Mouse (Mus musculus): ENCODE measurements around the gene Gm29609. TPM values are rescaled to one million over a fixed set of nuclear protein-coding genes. Genes with fewer than 3 reads are reported as not detected.

The Gm29609 gene
- polyA plus RNA-seq (2015; fragmentation: Nextera tagmentation; extraction: Ambion mirVana): 0.53 and 0.73 TPM in 2 replicates

- H3K9ac ChIP-seq (ENCODE audit: low read depth, low read length): peak within 1 kb of the TSS; percentile 83
- peak within 1 kb of the TSS; percentile 85 for H3K4me2 ChIP-seq (ENCODE audit: low read length)
- no peaks in the 10 kb centered on the region for H3K27me3 ChIP-seq (ENCODE audit: insufficient read depth, low read length)
- peak; percentile 33 for TF ChIP-seq CTCF (IDR thresholded peaks at IDR 0.05; ENCODE audit: low read depth)
- H3K4me1 ChIP-seq (replicated peaks; ENCODE audit: insufficient read depth, low read length): no peaks in the 10 kb centered on the region
- DNase-seq (ENCODE audit: low spot score) (peak; percentile 98), ATAC-seq (replicated peaks; ENCODE audit: low FRiP score, low read depth) (peak; percentile 96)
- H3K4me3 ChIP-seq (replicated peaks; ENCODE audit: low read depth, low read length): peak within 1 kb of the TSS; percentile 91
- no peaks in the 10 kb centered on the region for H3K36me3 ChIP-seq (ENCODE audit: insufficient read depth, low read length)
- H3K9me3 ChIP-seq (replicated peaks; ENCODE audit: low read length): no peaks in the 10 kb centered on the region
- under 1% methylated on average over 59 of the region's 59 CpGs for WGBS
- H3K27ac ChIP-seq: peak within 1 kb of the TSS; percentile 98
Observed at GRCm38 (mm10) chr5:31179766-31180630, at the start of gene Gm29609, which contains the start of gene Gtf3c2. Gene Gm29609, minus strand, starts transcription at chr5:31179911. Gene Gtf3c2, minus strand, starts transcription at chr5:31180144.

DNA sequence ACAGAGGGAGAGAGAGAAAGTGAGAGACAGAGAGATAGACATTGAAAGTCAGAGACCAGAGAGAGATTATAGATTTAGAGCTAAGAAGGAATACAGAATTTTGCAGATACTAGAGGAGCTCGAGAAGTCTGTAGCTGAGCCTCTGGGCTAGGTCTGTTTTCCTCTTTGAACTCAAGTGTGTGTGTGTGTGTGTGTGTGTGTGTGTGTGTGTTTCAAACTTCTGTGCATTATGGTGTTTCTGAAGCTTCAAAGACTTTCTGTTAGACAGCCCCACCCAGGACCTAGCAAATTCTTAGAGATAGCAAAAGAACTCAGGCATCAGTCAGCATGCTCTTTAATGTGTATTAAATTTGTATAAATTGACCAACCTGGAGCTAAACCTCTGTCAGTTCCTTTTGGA lies 46.9 kb upstream of the Gm29609 start:
- no peaks in the 10 kb centered on the region for H3K9me3 ChIP-seq (replicated peaks; ENCODE audit: low read length)
- H3K27ac ChIP-seq: no peak overlapping the region
- no peaks in the 10 kb centered on the region for H3K27me3 ChIP-seq (ENCODE audit: insufficient read depth, low read length)
- WGBS: 62% methylated on average over 1 of the region's 1 CpGs
- DNase-seq (ENCODE audit: low spot score) (no peak), ATAC-seq (replicated peaks; ENCODE audit: low FRiP score, low read depth) (no peak)
- no peak overlapping the region for H3K4me3 ChIP-seq (replicated peaks; ENCODE audit: low read depth, low read length)
- no peaks in the 10 kb centered on the region for H3K36me3 ChIP-seq (ENCODE audit: insufficient read depth, low read length)
- H3K4me1 ChIP-seq (replicated peaks; ENCODE audit: insufficient read depth, low read length): no peaks in the 10 kb centered on the region
- no peak overlapping the region for H3K9ac ChIP-seq (ENCODE audit: low read depth, low read length)
- H3K4me2 ChIP-seq (ENCODE audit: low read length): no peak overlapping the region
- no peak for TF ChIP-seq CTCF (IDR thresholded peaks at IDR 0.05; ENCODE audit: low read depth)

DNA sequence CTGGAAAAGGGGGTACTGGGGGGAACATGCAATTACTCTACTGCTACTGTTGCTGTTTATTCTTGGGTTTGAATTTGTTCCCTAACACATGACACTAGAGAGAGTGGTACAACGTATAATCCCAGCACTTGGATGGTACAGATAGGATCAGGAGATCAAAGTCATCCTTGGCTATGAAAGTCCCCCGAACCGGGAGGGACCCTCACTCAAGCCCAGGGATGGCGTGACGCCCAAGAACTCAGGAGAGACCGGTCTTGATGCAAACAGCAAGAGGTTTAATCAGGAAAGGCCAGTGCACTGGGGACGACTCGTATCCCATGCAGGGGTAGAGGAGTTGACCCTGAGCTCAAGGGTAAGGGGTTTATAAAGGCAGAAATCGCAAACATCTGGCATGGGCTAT lies 43.0 kb upstream of the Gm29609 start:
- H3K9ac ChIP-seq (ENCODE audit: low read depth, low read length): no peak overlapping the region
- no peak overlapping the region for H3K4me3 ChIP-seq (replicated peaks; ENCODE audit: low read depth, low read length)
- no peaks in the 10 kb centered on the region for H3K27me3 ChIP-seq (ENCODE audit: insufficient read depth, low read length)
- TF ChIP-seq CTCF (IDR thresholded peaks at IDR 0.05; ENCODE audit: low read depth): no peak
- no peaks in the 10 kb centered on the region for H3K9me3 ChIP-seq (replicated peaks; ENCODE audit: low read length)
- no peak for DNase-seq (ENCODE audit: low spot score)
- WGBS: 92% methylated on average over 9 of the region's 9 CpGs
- H3K4me2 ChIP-seq (ENCODE audit: low read length): no peak overlapping the region
- no peaks in the 10 kb centered on the region for H3K4me1 ChIP-seq (replicated peaks; ENCODE audit: insufficient read depth, low read length)
- no peaks in the 10 kb centered on the region for H3K36me3 ChIP-seq (ENCODE audit: insufficient read depth, low read length)
- ATAC-seq (replicated peaks; ENCODE audit: low FRiP score, low read depth): no peak
- H3K27ac ChIP-seq: no peak overlapping the region

- TF ChIP-seq CTCF (IDR thresholded peaks at IDR 0.05; ENCODE audit: low read depth): peak; percentile 67
- Histone ChIP-seq H3K4me1 (replicated peaks; ENCODE audit: insufficient read depth, low read length) (no peaks in the 10 kb centered on the region), H3K4me3 (replicated peaks; ENCODE audit: low read depth, low read length) (peak overlapping the region; percentile 89), H3K9ac (ENCODE audit: low read depth, low read length) (peak overlapping the region; percentile 81), H3K9me3 (replicated peaks; ENCODE audit: low read length) (no peaks in the 10 kb centered on the region), H3K27ac (peak overlapping the region; percentile 93), H3K4me2 (ENCODE audit: low read length) (peak overlapping the region; percentile 85), H3K36me3 (ENCODE audit: insufficient read depth, low read length) (no peaks in the 10 kb centered on the region), H3K27me3 (ENCODE audit: insufficient read depth, low read length) (no peaks in the 10 kb centered on the region)
- WGBS: 15% methylated on average over 11 of the region's 11 CpGs
- DNase-seq (ENCODE audit: low spot score): peak; percentile 82
- no peak for ATAC-seq (replicated peaks; ENCODE audit: low FRiP score, low read depth)
Observed at GRCm38 (mm10) chr5:31221304-31221945, 41.7 kb upstream of the Gm29609 start.

DNA sequence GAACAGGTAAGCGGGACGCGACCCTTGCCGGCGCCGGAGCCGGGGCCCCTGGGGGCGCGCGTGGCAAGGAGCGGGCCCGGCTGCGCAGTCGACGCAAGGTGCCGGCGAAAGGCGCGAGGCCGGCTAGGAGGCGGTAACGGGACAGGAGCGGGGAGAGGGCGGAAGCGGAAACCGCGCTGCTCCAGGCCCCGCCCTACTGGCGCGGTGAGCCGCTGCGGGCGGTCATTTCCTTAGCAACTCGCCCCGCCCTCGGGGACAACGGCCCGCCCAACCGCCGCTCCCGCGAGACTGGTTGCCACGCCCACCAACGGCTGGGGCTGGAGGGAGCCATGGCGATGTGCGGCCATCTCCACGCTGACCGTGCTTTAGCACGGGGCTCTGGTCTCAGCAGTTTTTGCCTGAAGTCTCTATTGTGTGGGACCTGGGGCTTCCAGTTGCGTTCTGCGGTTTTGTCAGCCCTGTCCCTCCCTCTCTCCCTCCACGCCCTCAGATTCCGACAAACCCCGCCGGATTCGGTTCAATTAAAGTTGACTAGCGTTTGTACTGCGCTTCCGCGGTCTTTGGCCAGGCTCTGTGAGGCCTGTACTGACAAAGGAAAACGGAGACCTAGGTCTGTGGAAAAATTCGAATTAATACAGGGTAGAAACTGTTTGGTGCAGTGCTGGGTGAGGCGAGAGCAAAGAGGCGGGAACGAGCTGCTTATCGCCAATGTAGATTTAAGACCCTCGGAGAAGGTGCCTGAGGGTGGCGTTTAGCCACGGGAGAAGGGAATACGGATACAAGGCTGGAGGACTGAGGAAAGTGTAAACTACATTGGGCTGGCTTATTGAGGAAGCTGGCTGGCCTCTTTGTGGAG lies 41.0 kb upstream of the Gm29609 start, which contains the start of gene Ppm1g:
TSS of gene Ppm1g (minus strand) at position 240 of the 856 bp plus-strand sequence.
- Histone ChIP-seq H3K4me3 (replicated peaks; ENCODE audit: low read depth, low read length) (peak within 1 kb of the TSS; percentile 89), H3K27me3 (ENCODE audit: insufficient read depth, low read length) (no peaks in the 10 kb centered on the region), H3K4me1 (replicated peaks; ENCODE audit: insufficient read depth, low read length) (no peaks in the 10 kb centered on the region), H3K4me2 (ENCODE audit: low read length) (peak within 1 kb of the TSS; percentile 85), H3K9me3 (replicated peaks; ENCODE audit: low read length) (no peaks in the 10 kb centered on the region), H3K27ac (peak within 1 kb of the TSS; percentile 93), H3K36me3 (ENCODE audit: insufficient read depth, low read length) (no peaks in the 10 kb centered on the region), H3K9ac (ENCODE audit: low read depth, low read length) (peak within 1 kb of the TSS; percentile 81)
- TF ChIP-seq CTCF (IDR thresholded peaks at IDR 0.05; ENCODE audit: low read depth): no peak
- DNase-seq (ENCODE audit: low spot score) (peak; percentile 97), ATAC-seq (replicated peaks; ENCODE audit: low FRiP score, low read depth) (peak; percentile 97)
- under 1% methylated on average over 70 of the region's 70 CpGs for WGBS

Measured in kidney, postnatal 0 days (tissue).